Mouse (Mus musculus) heart, embryonic 10.5 days (tissue): ENCODE results near the gene Csf3r. TPM values are rescaled to one million over a fixed set of nuclear protein-coding genes. Genes with fewer than 3 reads are reported as not detected.
"Not testable (repeated sequence)": the region's sequence is repeated elsewhere in the genome, so short reads cannot be mapped to it uniquely, and the experiment has no call there.

Source experiments
- DNase-seq: peaks from one replicate; pipeline ENCODE4 v3.0.0-alpha.2; 2017; ENCODE audit warnings: low spot score
- H3K27ac ChIP-seq: fragments of 300-500 bp; sonication (generic); 2 replicates; pipeline ENCODE4 v1.5.1; 2016; ENCODE audit warnings: mild to moderate bottlenecking
- H3K27me3 ChIP-seq: fragments of 300-500 bp; sonication (generic); 2 replicates; pipeline ENCODE4 v1.6.1; 2016; ENCODE audit warnings: mild to moderate bottlenecking; ENCODE audit not compliant: poor library complexity, insufficient read depth, severe bottlenecking
- H3K36me3 ChIP-seq: fragments of 300-500 bp; sonication (generic); 2 replicates; pipeline ENCODE4 v1.6.1; 2016; ENCODE audit warnings: mild to moderate bottlenecking, moderate library complexity
- H3K4me1 ChIP-seq: fragments of 300-500 bp; sonication (generic); 2 replicates; pipeline ENCODE4 v1.6.1; 2016; ENCODE audit warnings: mild to moderate bottlenecking
- H3K4me3 ChIP-seq: fragments of 300-500 bp; sonication (generic); 2 replicates; pipeline ENCODE4 v1.5.1; 2016; ENCODE audit warnings: mild to moderate bottlenecking, moderate library complexity
- H3K9me3 ChIP-seq: fragments of 300-500 bp; sonication (generic); 2 replicates; pipeline ENCODE4 v1.6.1; 2016; ENCODE audit warnings: mild to moderate bottlenecking, moderate library complexity
- WGBS: fragments of 180-500 bp; shearing (Covaris S2); methylation state at CpG from one replicate; pipeline ENCODE4 v1.1.7; 2016; 5-methylcytosine and 5-hydroxymethylcytosine counted together
- polyA plus RNA-seq: library from polyadenylated mRNA; unstranded; fragments of >200 nt; fragmentation: Nextera tagmentation; extraction: Ambion mirVana; gene quantifications from 2 replicates; pipeline ENCODE4 v1.2.1, GENCODE M21; 2016

The Csf3r gene
- 0.30 and 0.53 TPM in 2 replicates for polyA plus RNA-seq

DNA sequence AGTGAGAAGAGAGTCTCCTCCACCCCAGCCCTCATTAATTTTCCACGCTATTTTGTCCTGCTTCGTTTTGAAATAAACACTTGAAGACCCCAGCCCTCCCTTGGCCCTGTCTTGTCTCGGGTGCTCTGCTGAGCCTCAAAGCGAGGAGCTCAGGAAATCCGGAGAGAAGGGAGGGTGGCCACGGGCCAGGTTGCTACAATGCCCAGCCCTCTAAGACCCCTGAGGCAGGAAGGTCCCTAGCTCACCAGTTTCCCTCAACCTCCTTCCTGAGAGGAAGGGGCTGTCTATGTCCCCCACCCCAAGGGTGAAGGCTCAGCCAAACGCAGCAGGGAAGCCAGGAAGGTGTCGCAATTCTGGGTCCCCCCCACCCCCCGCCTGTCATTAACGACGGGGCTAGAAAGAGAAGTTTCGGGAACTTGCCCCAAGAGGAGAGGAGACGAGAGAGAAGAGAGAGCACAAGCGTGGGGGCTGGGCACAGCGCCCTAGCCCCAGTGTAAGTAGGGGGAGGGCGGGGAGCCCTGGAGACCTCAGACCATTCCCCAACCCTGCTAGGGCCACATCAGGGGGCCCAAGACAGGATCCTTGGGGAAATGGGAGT, at the start of gene Csf3r:
Gene Csf3r, plus strand, starts transcription at position 248 of the 598 bp plus-strand sequence.
- Histone ChIP-seq H3K9me3 (no peaks in the 10 kb centered on the region), H3K27me3 (peaks cover 12% of the 10 kb centered on the region; the same call in 1 of the 2 replicates), H3K27ac (no peak within 1 kb of the TSS), H3K4me1 (no peaks in the 10 kb centered on the region), H3K4me3 (no peak within 1 kb of the TSS), H3K36me3 (no peaks in the 10 kb centered on the region)
- 34% methylated on average over 16 of the region's 16 CpGs for WGBS
- no peak for DNase-seq

DNA sequence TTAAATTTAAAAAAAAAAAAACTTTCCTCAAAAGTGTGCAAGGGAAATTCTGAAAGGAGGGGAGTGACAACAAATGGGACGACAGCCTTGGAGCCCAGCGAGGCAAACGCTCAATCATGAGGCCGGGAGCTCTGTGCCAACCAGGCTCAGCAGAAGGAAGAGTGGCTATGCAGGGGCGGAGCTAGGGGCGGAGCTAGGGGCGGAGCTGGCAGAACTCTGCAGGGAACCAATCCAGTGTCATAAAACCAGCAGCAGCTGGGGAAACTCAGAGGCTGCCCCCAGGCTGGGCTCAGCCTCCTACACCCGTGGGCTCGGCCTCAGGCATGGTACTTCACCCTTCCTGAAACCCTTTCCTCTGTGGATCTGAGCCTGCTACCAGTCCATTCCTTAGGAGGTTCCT, 46.6 kb upstream of the Csf3r start:
- H3K4me3 ChIP-seq: no peak overlapping the region
- no peaks in the 10 kb centered on the region for H3K36me3 ChIP-seq
- DNase-seq: no peak
- H3K9me3 ChIP-seq: no peaks in the 10 kb centered on the region
- H3K4me1 ChIP-seq: no peaks in the 10 kb centered on the region
- no peaks in the 10 kb centered on the region for H3K27me3 ChIP-seq
- H3K27ac ChIP-seq: no peak overlapping the region
- 66% methylated on average over 9 of the region's 9 CpGs for WGBS

DNA sequence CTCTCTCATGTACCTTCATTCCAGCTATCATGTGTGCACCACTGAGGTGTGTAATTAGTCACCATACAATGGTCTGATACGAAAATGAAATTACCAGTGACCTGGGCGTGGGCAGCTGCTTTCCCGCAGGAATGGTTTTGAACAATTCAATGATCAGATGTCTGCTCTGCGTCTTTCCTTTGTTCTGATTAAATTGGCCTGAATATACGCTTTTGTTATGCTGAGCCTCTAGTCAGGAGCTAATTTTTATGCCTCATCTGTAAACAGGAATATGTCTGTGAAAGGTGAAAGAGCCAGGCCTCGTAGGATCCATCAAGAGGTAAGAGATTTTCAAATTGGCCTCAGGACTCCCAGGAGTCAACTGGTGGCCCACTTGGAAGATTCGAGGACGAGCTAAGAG, 41.1 kb upstream of the Csf3r start:
- no peak overlapping the region for H3K27ac ChIP-seq
- no peak for DNase-seq
- H3K4me3 ChIP-seq: no peak overlapping the region
- no peaks in the 10 kb centered on the region for H3K9me3 ChIP-seq
- no peaks in the 10 kb centered on the region for H3K4me1 ChIP-seq
- WGBS: 77% methylated on average over 8 of the region's 8 CpGs
- no peaks in the 10 kb centered on the region for H3K36me3 ChIP-seq
- no peaks in the 10 kb centered on the region for H3K27me3 ChIP-seq

DNA sequence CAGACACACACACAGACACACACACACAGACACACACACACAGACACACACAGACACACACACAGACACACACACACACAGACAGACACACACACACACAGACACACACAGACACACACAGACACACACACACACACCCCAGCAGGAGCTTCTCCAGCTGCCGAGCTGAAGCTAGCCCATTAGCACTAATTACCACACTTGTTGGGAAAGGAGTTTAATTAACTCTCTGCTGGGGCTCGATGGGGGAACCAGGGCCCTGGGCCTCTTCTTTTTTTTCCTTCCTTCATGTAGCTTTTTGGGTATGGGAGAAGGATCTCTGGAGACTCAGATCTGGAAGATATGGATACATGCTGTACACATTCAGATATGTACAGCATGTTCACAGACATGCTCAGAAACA, 38.6 kb upstream of the Csf3r start:
- H3K27me3 ChIP-seq, H3K27ac ChIP-seq, H3K36me3 ChIP-seq, H3K4me3 ChIP-seq, DNase-seq, H3K4me1 ChIP-seq, H3K9me3 ChIP-seq: not testable (repeated sequence)
- 30% methylated on average over 2 of the region's 2 CpGs for WGBS

DNA sequence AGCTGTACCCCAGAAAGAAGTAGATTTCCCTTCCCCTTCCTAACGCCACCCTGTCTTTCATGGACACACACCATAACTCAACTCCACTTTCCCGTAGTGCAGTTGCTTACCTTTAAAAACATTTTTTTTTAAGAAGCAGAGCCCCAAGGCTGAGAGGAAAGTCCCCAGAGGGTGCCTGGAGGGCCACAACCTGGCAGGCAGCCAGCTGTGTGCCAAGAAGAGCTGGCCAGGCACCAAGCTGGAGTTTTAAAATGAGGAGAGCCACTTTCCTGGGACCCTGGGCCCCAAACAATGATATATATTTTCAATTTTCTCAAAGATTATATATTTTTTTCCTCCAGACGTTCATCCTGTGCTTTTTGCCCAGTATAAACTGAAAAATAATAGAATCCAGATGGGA, 37.3 kb upstream of the Csf3r start:
- Histone ChIP-seq H3K4me1 (no peaks in the 10 kb centered on the region), H3K4me3 (no peak overlapping the region), H3K27ac (no peak overlapping the region), H3K27me3 (peaks cover 6% of the 10 kb centered on the region; the same call in 1 of the 2 replicates), H3K36me3 (no peaks in the 10 kb centered on the region), H3K9me3 (no peaks in the 10 kb centered on the region)
- WGBS: 70% methylated on average over 3 of the region's 3 CpGs
- no peak for DNase-seq

DNA sequence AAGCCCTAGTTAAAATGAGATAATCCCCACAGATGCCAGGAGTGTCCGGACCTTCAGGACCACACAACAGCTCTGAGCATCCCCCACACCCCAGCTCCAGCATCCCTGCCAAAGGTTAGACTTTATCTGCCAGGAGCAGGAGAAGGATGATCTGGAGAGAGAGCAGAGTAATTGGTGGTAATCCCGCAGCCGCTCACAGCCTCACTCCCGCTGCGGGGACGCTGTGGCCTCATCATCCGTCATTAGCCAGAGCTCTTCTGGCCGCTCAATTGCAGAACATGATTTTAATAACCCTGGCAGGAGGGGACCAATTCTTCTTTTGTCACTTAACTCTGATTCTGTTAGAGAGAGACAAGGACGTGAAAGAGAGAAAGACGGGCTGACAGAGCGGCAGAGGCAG, 35.3 kb upstream of the Csf3r start:
- H3K27ac ChIP-seq: no peak overlapping the region
- 68% methylated on average over 11 of the region's 11 CpGs for whole genome bisulfite sequencing
- no peak for DNase-seq
- H3K27me3 ChIP-seq: peaks cover 6% of the 10 kb centered on the region; the same call in 1 of the 2 replicates
- H3K36me3 ChIP-seq: no peaks in the 10 kb centered on the region
- H3K4me1 ChIP-seq: no peaks in the 10 kb centered on the region
- no peaks in the 10 kb centered on the region for H3K9me3 ChIP-seq
- no peak overlapping the region for H3K4me3 ChIP-seq

DNA sequence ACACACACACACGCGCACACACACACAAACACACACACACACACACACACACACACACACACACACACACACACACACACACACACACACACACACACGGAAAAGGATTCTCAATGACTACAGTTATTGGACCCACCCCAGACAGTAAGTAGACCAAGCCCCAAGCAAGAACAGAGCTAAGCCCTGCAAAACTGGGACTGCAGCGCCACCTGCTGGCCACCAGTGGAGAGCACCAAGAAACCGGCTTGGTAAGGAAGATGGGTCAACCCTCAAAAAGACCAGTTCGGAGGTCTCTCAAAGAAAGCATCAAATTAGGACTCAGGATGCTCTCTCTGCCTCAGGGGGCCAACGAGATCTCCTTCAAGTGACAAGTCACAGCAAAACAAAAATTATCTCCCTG, 34.2 kb upstream of the Csf3r start:
- Histone ChIP-seq H3K27me3 (peaks cover 6% of the 10 kb centered on the region; the same call in 1 of the 2 replicates), H3K36me3 (no peaks in the 10 kb centered on the region), H3K9me3 (no peaks in the 10 kb centered on the region), H3K4me3 (no peak overlapping the region), H3K27ac (no peak overlapping the region), H3K4me1 (no peaks in the 10 kb centered on the region)
- DNase-seq: no peak
- 11% methylated on average over 5 of the region's 7 CpGs for WGBS

DNA sequence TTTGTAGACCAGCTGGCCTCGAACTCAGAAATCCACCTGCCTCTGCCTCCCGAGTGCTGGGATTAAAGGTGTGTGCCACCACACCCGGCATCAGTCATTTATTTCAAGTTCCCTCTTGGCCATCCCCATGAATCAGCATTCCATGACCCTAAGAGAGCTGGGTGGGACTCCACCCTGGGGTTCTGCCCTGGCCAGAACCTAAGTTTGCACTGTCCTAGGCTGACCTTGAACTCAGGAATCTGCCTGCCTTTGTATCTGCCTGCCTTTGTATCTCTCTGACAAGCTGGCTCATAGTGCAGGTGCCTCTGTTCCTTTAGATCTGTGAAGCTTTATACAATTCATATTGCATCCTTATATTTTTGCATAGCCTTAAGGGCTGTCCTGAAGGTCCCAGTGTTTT, 32.1 kb upstream of the Csf3r start:
- Histone ChIP-seq H3K4me1 (no peaks in the 10 kb centered on the region), H3K27me3 (peaks cover 6% of the 10 kb centered on the region; the same call in 1 of the 2 replicates), H3K9me3 (no peaks in the 10 kb centered on the region), H3K4me3 (no peak overlapping the region), H3K27ac (no peak overlapping the region), H3K36me3 (no peaks in the 10 kb centered on the region)
- WGBS: 64% methylated on average over 3 of the region's 3 CpGs
- DNase-seq: no peak

DNA sequence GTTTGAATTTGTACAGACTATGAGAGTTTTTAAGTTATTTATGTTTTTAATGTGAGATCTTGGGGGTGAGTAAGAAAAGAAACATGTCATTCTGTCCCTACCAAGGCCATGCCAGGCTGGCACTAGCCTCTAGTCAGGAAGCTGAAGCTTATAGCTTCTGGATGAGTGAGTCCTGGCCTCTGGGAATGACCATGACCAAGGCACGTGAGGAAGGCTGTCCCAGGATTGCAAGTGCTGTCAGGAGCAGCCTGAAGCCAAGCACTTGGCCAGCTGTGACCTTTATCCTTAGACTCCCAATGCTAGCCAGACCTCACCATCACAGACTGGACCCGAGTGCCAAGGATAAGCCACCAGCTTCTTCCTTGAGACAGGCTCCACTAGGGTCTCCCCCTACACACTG, 31.4 kb upstream of the Csf3r start:
- Histone ChIP-seq H3K4me3 (no peak overlapping the region), H3K36me3 (no peaks in the 10 kb centered on the region), H3K9me3 (peaks cover 2% of the 10 kb centered on the region), H3K27me3 (peaks cover 6% of the 10 kb centered on the region; the same call in 1 of the 2 replicates), H3K27ac (no peak overlapping the region), H3K4me1 (no peaks in the 10 kb centered on the region)
- 55% methylated on average over 2 of the region's 2 CpGs for WGBS
- DNase-seq: no peak

DNA sequence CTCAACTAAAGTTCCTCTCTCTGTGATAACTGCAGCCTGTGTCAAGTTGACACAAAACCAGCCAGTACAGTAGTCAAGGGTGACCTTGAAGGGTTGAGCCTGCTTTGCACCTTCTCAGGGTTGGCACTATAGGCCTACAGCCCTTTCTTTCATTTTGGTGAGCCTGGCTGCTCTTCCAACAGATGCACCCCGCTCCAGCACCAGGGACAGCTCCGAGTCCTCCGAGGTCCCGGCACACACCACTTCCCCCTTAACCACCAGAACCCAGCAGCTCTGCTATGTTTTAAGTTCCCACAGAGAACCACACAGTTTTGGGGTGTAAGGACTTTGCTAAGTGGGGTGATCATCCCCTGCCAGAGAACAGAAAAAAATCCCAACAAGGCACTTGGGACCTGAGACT, 27.8 kb upstream of the Csf3r start:
- H3K27ac ChIP-seq: no peak overlapping the region
- H3K4me1 ChIP-seq: no peaks in the 10 kb centered on the region
- DNase-seq: no peak
- H3K27me3 ChIP-seq: no peaks in the 10 kb centered on the region
- H3K4me3 ChIP-seq: no peak overlapping the region
- H3K9me3 ChIP-seq: peaks cover 8% of the 10 kb centered on the region
- WGBS: 12% methylated on average over 4 of the region's 4 CpGs
- H3K36me3 ChIP-seq: no peaks in the 10 kb centered on the region

DNA sequence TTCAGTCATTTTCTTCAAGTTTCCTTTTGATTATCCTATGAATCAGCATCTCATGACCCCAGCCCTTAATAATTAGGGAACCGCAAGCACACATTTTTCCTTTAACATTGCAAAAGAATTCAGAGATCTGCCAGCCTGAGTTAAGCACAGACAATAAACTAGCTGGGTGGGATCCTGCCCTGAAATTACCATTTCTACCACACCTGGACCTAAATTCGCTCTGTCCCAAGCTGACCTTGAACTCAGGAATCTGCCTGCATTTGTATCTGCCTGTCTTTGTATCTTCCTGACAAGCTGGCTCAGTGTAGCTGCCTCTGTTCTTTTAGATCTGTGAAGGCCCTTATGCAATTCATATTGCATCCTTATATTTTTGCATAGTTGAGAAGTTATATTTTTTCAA, 26.5 kb upstream of the Csf3r start:
- no peaks in the 10 kb centered on the region for H3K27me3 ChIP-seq
- H3K4me3 ChIP-seq: no peak overlapping the region
- no peaks in the 10 kb centered on the region for H3K4me1 ChIP-seq
- WGBS: 84% methylated on average over 2 of the region's 2 CpGs
- no peak overlapping the region for H3K27ac ChIP-seq
- H3K9me3 ChIP-seq: peaks cover 8% of the 10 kb centered on the region
- no peak for DNase-seq
- H3K36me3 ChIP-seq: no peaks in the 10 kb centered on the region

DNA sequence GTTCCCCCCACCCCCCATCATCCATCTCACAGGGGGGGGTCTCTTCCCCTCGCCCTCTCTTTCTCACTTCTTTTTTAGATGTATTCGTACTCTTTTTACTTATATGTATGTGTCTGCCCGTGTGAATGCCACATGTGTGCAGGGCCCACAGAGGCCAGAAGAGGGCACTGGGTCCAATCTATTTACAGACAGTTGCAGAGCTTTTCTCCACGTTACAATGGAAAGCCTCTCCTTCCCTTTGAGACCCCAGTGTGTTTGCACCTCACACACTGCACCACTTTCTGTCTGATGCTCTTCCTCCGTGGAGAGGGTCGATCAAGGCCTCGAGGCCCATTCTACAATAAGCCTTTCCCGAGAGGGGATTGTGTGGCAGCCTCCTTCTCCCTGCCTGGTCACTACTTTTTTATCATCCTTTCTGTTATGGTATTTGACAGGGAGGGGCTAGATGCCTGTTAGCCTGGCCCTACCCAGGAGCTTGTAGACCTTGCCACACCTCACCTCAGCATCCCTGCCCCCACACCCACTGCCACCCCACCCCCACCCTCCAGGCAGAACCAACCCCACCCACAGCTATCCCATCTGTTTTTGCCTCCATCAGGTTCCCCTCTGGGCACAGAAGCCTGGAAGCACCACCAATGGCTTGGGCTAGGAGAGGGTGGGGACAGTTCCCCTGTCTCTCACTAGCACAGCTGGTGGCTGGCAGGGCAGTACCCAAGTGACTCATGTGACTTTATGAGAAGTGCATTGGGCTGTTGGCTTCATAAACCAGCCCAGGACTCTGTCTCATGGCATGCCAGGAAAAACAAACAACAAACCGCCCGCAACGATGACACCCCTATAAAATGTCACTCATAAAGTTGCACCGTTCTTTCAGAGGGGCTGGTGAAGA, 22.8 kb upstream of the Csf3r start:
- H3K4me1 ChIP-seq: no peaks in the 10 kb centered on the region
- H3K9me3 ChIP-seq: peaks cover 8% of the 10 kb centered on the region
- H3K27ac ChIP-seq: no peak overlapping the region
- 78% methylated on average over 12 of the region's 12 CpGs for WGBS
- H3K4me3 ChIP-seq: no peak overlapping the region
- DNase-seq: no peak
- no peaks in the 10 kb centered on the region for H3K27me3 ChIP-seq
- H3K36me3 ChIP-seq: no peaks in the 10 kb centered on the region

DNA sequence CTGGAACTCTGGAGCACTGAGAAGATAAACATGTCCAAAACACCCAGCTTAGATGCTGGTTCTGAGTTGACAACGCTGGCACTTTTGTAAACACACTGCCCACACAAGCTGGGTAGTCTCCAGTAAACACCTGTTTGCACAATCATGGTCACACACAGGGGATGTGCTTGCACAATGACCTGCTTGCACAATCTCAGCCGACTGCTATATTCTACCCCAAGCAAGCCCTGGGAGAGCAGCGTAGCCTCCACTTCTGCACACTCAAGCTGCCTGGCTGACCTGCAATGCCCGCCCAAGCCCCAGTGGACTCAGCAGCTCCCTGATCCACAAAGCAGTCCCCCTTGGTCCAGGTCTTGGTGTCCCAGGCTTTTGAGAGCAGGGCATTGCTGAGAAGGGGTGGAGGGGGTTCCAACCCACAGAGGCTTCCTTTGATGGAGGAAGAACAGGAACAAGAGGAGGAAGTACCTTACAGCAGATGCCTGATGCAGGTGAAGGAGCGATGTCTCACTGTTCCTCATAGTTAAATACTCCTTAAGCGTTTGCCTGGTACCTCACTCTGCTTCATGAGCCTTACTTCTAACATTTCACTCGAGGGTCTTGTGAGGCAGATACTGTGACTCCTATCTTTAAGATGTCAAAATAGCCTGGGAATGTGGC, 6.5 kb upstream of the Csf3r start:
- WGBS: 78% methylated on average over 7 of the region's 7 CpGs
- H3K36me3 ChIP-seq: no peaks in the 10 kb centered on the region
- no peaks in the 10 kb centered on the region for H3K9me3 ChIP-seq
- DNase-seq: no peak
- no peak overlapping the region for H3K4me3 ChIP-seq
- H3K27me3 ChIP-seq: no peaks in the 10 kb centered on the region
- H3K4me1 ChIP-seq: no peaks in the 10 kb centered on the region
- no peak overlapping the region for H3K27ac ChIP-seq
